Mouse (Mus musculus) heart, embryonic 12.5 days (tissue): ENCODE results near the gene Smoc1. TPM values are rescaled to one million over a fixed set of nuclear protein-coding genes. Genes with fewer than 3 reads are reported as not detected.

Source experiments
- ATAC-seq: fragments of 200-750 bp; cut with Nextera tagmentation; 2 replicates; pipeline ENCODE4 v1.8.0; 2017; ENCODE audit warnings: moderate TSS enrichment, moderate library complexity; ENCODE audit not compliant: insufficient number of reproducible peaks, low FRiP score
- H3K27ac ChIP-seq: fragments of 300-500 bp; sonication (generic); 2 replicates; pipeline ENCODE4 v1.5.1; 2016; ENCODE audit warnings: mild to moderate bottlenecking, moderate library complexity; ENCODE audit not compliant: poor library complexity, severe bottlenecking
- H3K27me3 ChIP-seq: fragments of 300-500 bp; sonication (generic); replicated peaks from 2 replicates; pipeline ENCODE4 v1.6.1; 2016; ENCODE audit warnings: mild to moderate bottlenecking, moderate library complexity
- H3K36me3 ChIP-seq: fragments of 300-500 bp; sonication (generic); 2 replicates; pipeline ENCODE4 v1.6.1; 2016; ENCODE audit warnings: mild to moderate bottlenecking, moderate library complexity
- H3K4me1 ChIP-seq: fragments of 300-500 bp; sonication (generic); replicated peaks from 2 replicates; pipeline ENCODE4 v1.6.1; 2016; ENCODE audit warnings: mild to moderate bottlenecking
- H3K4me2 ChIP-seq: fragments of 300-500 bp; sonication (generic); 2 replicates; pipeline ENCODE4 v1.6.1; 2016; ENCODE audit warnings: mild to moderate bottlenecking, moderate library complexity
- H3K4me3 ChIP-seq: fragments of 300-500 bp; sonication (generic); 2 replicates; pipeline ENCODE4 v1.5.1; 2016; ENCODE audit warnings: mild to moderate bottlenecking
- H3K9ac ChIP-seq: fragments of 300-500 bp; sonication (generic); 2 replicates; pipeline ENCODE4 v1.6.1; 2016; ENCODE audit warnings: mild to moderate bottlenecking, moderate library complexity
- H3K9me3 ChIP-seq: fragments of 300-500 bp; sonication (generic); replicated peaks from 2 replicates; pipeline ENCODE4 v1.6.1; 2016; ENCODE audit warnings: mild to moderate bottlenecking, moderate library complexity
- WGBS: fragments of 180-500 bp; shearing (Covaris S2); methylation state at CpG from one replicate; pipeline ENCODE4 v1.1.7; 2016; 5-methylcytosine and 5-hydroxymethylcytosine counted together
- polyA plus RNA-seq: library from polyadenylated mRNA; unstranded; fragments of >200 nt; fragmentation: Nextera tagmentation; extraction: Ambion mirVana; gene quantifications from 2 replicates; pipeline ENCODE4 v1.2.1, GENCODE M21; 2016

The Smoc1 gene
- polyA plus RNA-seq, 1 experiment from 2014 or later = 5.8 TPM

- 65% methylated on average over 11 of the region's 11 CpGs for WGBS
- H3K4me1 ChIP-seq = peaks cover 20% of the 10 kb centered on the region
- H3K9ac ChIP-seq = no peak overlapping the region
- no peak overlapping the region for H3K4me2 ChIP-seq
- H3K27ac ChIP-seq = no peak overlapping the region
- ATAC-seq = no peak
- H3K4me3 ChIP-seq = no peak overlapping the region
- no peaks in the 10 kb centered on the region for H3K36me3 ChIP-seq
- no peaks in the 10 kb centered on the region for H3K27me3 ChIP-seq
- no peaks in the 10 kb centered on the region for H3K9me3 ChIP-seq
Observed at GRCm38 (mm10) chr12:81055000-81055705, 28.5 kb downstream of the Smoc1 start.

GRCm38 (mm10) chr12:81055811-81056210 is 29.2 kb downstream of the Smoc1 start:
- H3K9ac ChIP-seq = no peak overlapping the region
- no peaks in the 10 kb centered on the region for H3K9me3 ChIP-seq
- 36% methylated on average over 2 of the region's 2 CpGs for WGBS
- H3K27ac ChIP-seq = no peak overlapping the region
- H3K4me2 ChIP-seq = no peak overlapping the region
- H3K27me3 ChIP-seq = no peaks in the 10 kb centered on the region
- H3K36me3 ChIP-seq = no peaks in the 10 kb centered on the region
- no peak for ATAC-seq
- no peak overlapping the region for H3K4me3 ChIP-seq
- peaks cover 20% of the 10 kb centered on the region for H3K4me1 ChIP-seq

GRCm38 (mm10) chr12:81057619-81058018 is 31.0 kb downstream of the Smoc1 start:
- H3K9ac ChIP-seq = no peak overlapping the region
- H3K4me1 ChIP-seq = peaks cover 20% of the 10 kb centered on the region
- no peaks in the 10 kb centered on the region for H3K27me3 ChIP-seq
- no peaks in the 10 kb centered on the region for H3K9me3 ChIP-seq
- H3K36me3 ChIP-seq = no peaks in the 10 kb centered on the region
- H3K4me2 ChIP-seq = no peak overlapping the region
- 65% methylated on average over 4 of the region's 4 CpGs for WGBS
- no peak overlapping the region for H3K4me3 ChIP-seq
- no peak for ATAC-seq
- no peak overlapping the region for H3K27ac ChIP-seq

DNA sequence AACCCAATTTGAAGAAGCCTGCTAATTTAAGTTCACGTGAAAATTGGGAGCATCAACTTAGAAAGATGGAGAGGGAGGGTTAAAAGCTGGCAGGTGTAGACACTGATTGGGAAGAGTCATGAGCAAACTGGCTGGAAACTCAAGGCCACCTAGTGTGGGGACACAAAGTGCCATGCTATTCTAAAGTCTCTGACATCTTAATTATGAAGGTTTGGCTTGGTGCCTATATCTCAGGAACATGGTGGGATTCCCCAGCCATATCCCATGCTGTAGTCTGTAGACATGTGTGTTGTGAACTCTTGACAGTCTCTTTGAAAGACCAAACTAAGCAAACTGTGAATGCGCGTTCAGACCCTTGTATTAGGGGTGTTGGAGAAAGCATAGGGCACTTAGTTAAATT is 32.0 kb downstream of the Smoc1 start:
- no peaks in the 10 kb centered on the region for H3K27me3 ChIP-seq
- H3K9ac ChIP-seq = no peak overlapping the region
- H3K4me1 ChIP-seq = peaks cover 20% of the 10 kb centered on the region
- no peaks in the 10 kb centered on the region for H3K36me3 ChIP-seq
- no peak for ATAC-seq
- WGBS = 85% methylated on average over 3 of the region's 3 CpGs
- H3K4me3 ChIP-seq = no peak overlapping the region
- no peaks in the 10 kb centered on the region for H3K9me3 ChIP-seq
- no peak overlapping the region for H3K4me2 ChIP-seq
- no peak overlapping the region for H3K27ac ChIP-seq

DNA sequence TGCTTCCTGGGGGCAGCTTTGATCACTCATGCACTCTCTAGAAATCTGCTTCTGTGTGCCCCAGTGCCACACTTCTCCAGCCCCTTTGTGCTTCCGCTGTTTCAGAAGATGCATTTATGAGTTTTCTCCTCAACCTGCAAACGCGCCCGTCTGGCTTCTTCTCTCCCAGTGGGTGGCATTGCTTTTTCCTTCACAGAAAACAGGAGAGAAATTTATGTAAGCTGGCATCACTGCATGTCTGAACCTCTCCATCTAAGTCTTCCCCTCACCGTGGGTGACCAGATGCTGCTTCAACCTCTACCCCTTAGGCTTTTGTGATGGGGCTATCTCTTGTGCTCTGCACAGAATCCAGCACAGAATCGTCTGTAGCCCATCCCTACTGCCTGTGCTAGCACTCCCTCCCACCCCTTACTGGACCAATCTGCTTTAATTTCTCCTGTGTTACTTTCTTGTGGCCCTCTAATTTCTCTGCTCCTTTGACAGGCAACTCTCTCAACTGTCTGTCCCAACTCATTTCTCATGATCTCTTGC is 35.3 kb downstream of the Smoc1 start:
- no peak overlapping the region for H3K4me2 ChIP-seq
- 78% methylated on average over 6 of the region's 6 CpGs for WGBS
- no peaks in the 10 kb centered on the region for H3K27me3 ChIP-seq
- H3K36me3 ChIP-seq = no peaks in the 10 kb centered on the region
- H3K9ac ChIP-seq = no peak overlapping the region
- 0 out of 2 replicates have a peak, but pooled peaks cover 1% of the 10 kb centered on the region for H3K4me1 ChIP-seq
- H3K27ac ChIP-seq = no peak overlapping the region; the same call in 1 of the 2 replicates
- H3K9me3 ChIP-seq = no peaks in the 10 kb centered on the region
- no peak overlapping the region for H3K4me3 ChIP-seq
- ATAC-seq = no peak

- Histone ChIP-seq H3K27ac (no peak overlapping the region), H3K27me3 (no peaks in the 10 kb centered on the region), H3K9me3 (no peaks in the 10 kb centered on the region), H3K4me2 (no peak overlapping the region), H3K9ac (no peak overlapping the region), H3K4me3 (no peak overlapping the region), H3K4me1 (no peaks in the 10 kb centered on the region), H3K36me3 (no peaks in the 10 kb centered on the region)
- no peak for ATAC-seq
- 80% methylated on average over 6 of the region's 6 CpGs for WGBS
Observed at GRCm38 (mm10) chr12:81063336-81063955, 36.8 kb downstream of the Smoc1 start.

DNA sequence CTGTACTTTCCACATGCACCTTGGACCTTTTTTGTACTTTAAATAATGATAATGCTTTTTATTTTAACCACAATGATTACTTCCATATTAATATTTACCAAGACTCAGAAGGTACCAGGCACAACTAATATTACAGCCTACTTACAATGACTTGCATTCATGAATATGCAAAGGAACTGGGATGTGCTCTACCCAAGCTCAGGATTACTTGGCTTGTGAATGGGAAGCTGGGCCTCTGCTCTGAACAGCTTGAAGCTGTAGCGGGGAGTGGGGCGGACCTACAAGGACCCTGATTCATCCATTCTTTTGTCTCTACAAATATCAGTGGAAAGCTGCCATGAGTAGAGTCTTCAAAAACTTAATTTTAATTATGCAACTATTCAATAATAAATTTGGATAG is 47.5 kb downstream of the Smoc1 start:
- no peak for ATAC-seq
- WGBS = 84% methylated on average over 2 of the region's 2 CpGs
- Histone ChIP-seq H3K9ac (no peak overlapping the region), H3K4me2 (no peak overlapping the region), H3K4me1 (0 out of 2 replicates have a peak, but pooled peaks cover 2% of the 10 kb centered on the region), H3K9me3 (peaks cover 5% of the 10 kb centered on the region), H3K27me3 (no peaks in the 10 kb centered on the region), H3K36me3 (no peaks in the 10 kb centered on the region), H3K4me3 (no peak overlapping the region), H3K27ac (no peak overlapping the region)

DNA sequence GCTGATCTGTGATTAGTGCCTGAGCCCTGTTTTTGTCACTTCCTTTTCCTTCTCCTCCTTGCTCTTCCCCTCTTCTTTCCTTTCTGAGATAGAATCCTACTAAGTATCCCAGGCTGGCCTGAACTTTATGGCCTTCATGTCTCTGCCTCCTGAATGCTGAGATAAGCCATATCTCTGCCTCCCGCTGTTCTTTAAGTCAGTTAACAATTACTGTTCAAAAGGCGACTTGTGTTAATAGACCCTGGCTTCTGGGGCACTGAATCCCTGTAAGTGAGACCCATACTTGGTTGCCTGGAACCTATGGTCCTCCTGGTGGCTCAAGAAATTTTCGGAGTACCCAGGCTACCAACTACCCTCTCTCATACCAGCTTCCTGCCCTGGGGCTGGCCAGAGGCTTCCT is 48.3 kb downstream of the Smoc1 start:
- H3K4me2 ChIP-seq = no peak overlapping the region
- H3K4me1 ChIP-seq = 0 out of 2 replicates have a peak, but pooled peaks cover 2% of the 10 kb centered on the region
- peaks cover 7% of the 10 kb centered on the region for H3K9me3 ChIP-seq
- no peak overlapping the region for H3K27ac ChIP-seq
- H3K9ac ChIP-seq = no peak overlapping the region
- H3K27me3 ChIP-seq = no peaks in the 10 kb centered on the region
- no peak overlapping the region for H3K4me3 ChIP-seq
- no peak for ATAC-seq
- 52% methylated on average over 3 of the region's 3 CpGs for WGBS
- no peaks in the 10 kb centered on the region for H3K36me3 ChIP-seq

DNA sequence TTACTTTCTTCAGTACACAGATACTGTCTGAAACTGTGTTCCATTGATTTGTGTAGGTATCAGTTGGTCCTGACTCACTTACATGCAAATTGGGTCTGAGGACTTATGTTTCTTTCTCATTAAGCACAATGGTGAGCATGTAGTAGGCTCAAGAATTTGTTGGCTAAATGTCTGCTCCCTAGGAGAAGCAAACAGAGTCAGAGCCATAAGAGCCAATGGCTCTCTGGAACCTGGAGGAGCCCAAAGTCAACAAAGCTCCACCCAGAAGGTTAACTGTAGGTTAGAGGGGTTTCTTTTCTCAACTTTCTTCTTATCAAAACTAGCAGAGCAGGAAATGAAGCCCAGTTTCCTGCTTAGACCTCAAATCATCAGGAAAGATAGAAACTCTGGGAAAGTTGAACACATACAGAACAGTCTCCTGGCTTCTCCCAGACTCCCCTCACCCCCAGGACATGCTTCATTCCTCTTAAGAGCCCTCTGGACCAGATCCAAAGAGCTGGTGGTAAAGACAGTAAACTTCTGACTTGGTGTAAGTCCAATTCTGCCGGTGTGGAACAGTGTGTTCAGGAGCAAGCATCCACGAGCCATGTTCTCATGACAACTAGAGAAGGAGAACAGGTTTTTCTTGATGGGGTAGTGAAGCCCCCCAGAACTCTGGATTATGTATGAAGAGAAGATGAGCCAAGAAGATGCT is 51.5 kb downstream of the Smoc1 start:
- Histone ChIP-seq H3K27me3 (no peaks in the 10 kb centered on the region), H3K36me3 (no peaks in the 10 kb centered on the region), H3K9ac (no peak overlapping the region), H3K4me3 (no peak overlapping the region), H3K4me1 (no peaks in the 10 kb centered on the region), H3K4me2 (no peak overlapping the region), H3K27ac (0 out of 2 replicates have a peak overlapping the region, but pooled peaks have one; percentile 0), H3K9me3 (peaks cover 7% of the 10 kb centered on the region)
- WGBS = 48% methylated on average over 2 of the region's 2 CpGs
- peak; percentile 59; the same call in 1 of the 2 replicates for ATAC-seq

GRCm38 (mm10) chr12:81080345-81080744 is 53.7 kb downstream of the Smoc1 start:
- H3K27me3 ChIP-seq = no peaks in the 10 kb centered on the region
- H3K4me2 ChIP-seq = no peak overlapping the region
- H3K36me3 ChIP-seq = no peaks in the 10 kb centered on the region
- peak; percentile 70; the same call in 1 of the 2 replicates for ATAC-seq
- no peaks in the 10 kb centered on the region for H3K4me1 ChIP-seq
- H3K27ac ChIP-seq = no peak overlapping the region
- 49% methylated on average over 5 of the region's 5 CpGs for WGBS
- H3K4me3 ChIP-seq = no peak overlapping the region
- H3K9ac ChIP-seq = no peak overlapping the region
- peaks cover 7% of the 10 kb centered on the region for H3K9me3 ChIP-seq

DNA sequence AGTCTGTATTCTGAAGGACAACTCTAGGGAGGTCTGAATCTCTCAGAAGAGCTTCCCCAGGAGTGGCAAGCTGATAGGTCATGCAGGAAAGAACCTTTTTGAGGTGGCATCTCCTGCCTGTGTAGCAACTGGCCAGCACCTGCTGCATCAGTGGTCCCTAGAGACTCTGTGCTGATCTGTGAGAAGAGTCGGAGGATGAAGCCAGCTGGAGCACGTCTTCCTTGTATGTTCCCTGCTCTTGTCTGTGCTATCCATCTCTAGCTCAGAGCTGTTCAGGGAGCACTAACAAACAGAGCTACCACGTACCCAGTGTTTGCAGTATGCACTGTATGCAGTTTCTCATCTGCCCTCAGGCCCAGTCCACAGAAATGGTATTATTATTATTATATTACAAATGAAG is 54.4 kb downstream of the Smoc1 start:
- ATAC-seq = no peak
- Histone ChIP-seq H3K27ac (no peak overlapping the region), H3K36me3 (no peaks in the 10 kb centered on the region), H3K9me3 (peaks cover 7% of the 10 kb centered on the region), H3K4me2 (no peak overlapping the region), H3K4me1 (no peaks in the 10 kb centered on the region), H3K9ac (no peak overlapping the region), H3K27me3 (no peaks in the 10 kb centered on the region), H3K4me3 (no peak overlapping the region)
- 78% methylated on average over 3 of the region's 3 CpGs for WGBS
